Mouse (Mus musculus): ENCODE measurements around the gene Tubb4b.

GRCm38 (mm10) chr2:25177685-25178084, 46.8 kb downstream of the Tubb4b start:
- TF ChIP-seq POLR2A (IDR thresholded peaks at IDR 0.05; ENCODE audit: low read depth, low read length), result no peak
- TF ChIP-seq CTCF (IDR thresholded peaks at IDR 0.05; ENCODE audit: borderline replicate concordance, insufficient read depth, low read length), result no peak

Measured in embryonic fibroblast, embryonic 13.5 days (primary cell).